Mouse (Mus musculus) neural tube, embryonic 14.5 days (tissue): ENCODE measurements around the gene 4930516K23Rik. TPM values are rescaled to one million over a fixed set of nuclear protein-coding genes. Genes with fewer than 3 reads are reported as not detected.

Source experiments
- ATAC-seq: fragments of 200-750 bp; cut with Nextera tagmentation; 2 replicates; pipeline ENCODE4 v1.8.0; 2017; ENCODE audit warnings: low read depth, mild to moderate bottlenecking, moderate TSS enrichment, moderate library complexity
- H3K27ac ChIP-seq: fragments of 300-500 bp; sonication (generic); 2 replicates; pipeline ENCODE4 v1.5.1; 2014; ENCODE audit warnings: low read depth, mild to moderate bottlenecking, control low read depth, low read length, moderate library complexity, mixed read lengths
- H3K27me3 ChIP-seq: fragments of 300-500 bp; sonication (generic); 2 replicates; pipeline ENCODE4 v1.6.1; 2014; ENCODE audit warnings: low read length; ENCODE audit not compliant: control insufficient read depth, insufficient read depth
- H3K36me3 ChIP-seq: fragments of 300-500 bp; sonication (generic); 2 replicates; pipeline ENCODE4 v1.6.1; 2014; ENCODE audit warnings: low read length, mixed read lengths; ENCODE audit not compliant: control insufficient read depth, insufficient read depth
- H3K4me1 ChIP-seq: fragments of 300-500 bp; sonication (generic); 2 replicates; pipeline ENCODE4 v1.6.1; 2014; ENCODE audit warnings: low read length; ENCODE audit not compliant: control insufficient read depth, insufficient read depth
- H3K4me2 ChIP-seq: fragments of 300-500 bp; sonication (generic); 2 replicates; pipeline ENCODE4 v1.6.1; 2014; ENCODE audit warnings: mild to moderate bottlenecking, low read depth, low read length, control low read depth
- H3K4me3 ChIP-seq: fragments of 300-500 bp; sonication (generic); 2 replicates; pipeline ENCODE4 v1.5.1; 2014; ENCODE audit warnings: low read depth, low read length, control low read depth, mixed read lengths
- H3K9ac ChIP-seq: fragments of 300-500 bp; sonication (generic); replicated peaks from 2 replicates; pipeline ENCODE4 v1.6.1; 2014; ENCODE audit warnings: low read depth, mild to moderate bottlenecking, control low read depth, low read length, mixed read lengths
- H3K9me3 ChIP-seq: fragments of 300-500 bp; sonication (generic); 2 replicates; pipeline ENCODE4 v1.6.1; 2016; ENCODE audit warnings: low read length; ENCODE audit not compliant: control insufficient read depth
- WGBS: fragments of 180-500 bp; shearing (Covaris S2); extraction: QIAGEN DNeasy Blood & Tissue Kit; methylation state at CpG from one replicate; pipeline ENCODE4 v1.1.7; 2014; 5-methylcytosine and 5-hydroxymethylcytosine counted together
- polyA plus RNA-seq: library from polyadenylated mRNA; unstranded; fragments of >200 nt; fragmentation: Nextera tagmentation; extraction: Ambion mirVana; gene quantifications from 2 replicates; pipeline ENCODE4 v1.2.1, GENCODE M21; 2014

4930516K23Rik gene
- not detected in 2 replicates for polyA plus RNA-seq

DNA sequence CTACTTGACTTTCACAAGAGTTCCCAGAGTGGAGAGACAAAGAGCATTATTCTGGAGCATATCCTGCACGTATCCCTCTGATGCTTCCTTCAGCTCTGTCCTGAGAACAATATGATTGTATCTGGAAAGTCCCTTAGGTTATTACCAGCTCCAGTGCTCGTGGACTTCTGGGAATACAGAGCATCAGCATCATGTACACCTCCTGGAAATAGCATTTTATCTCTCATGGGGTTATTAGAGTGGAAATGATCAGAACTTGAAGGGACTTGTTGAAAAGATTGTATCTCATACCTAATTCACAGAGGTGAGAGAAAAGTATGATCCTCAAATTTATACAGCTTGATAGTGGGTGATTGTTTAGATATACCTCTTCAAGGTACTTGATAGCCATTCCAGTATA lies at the start of gene 4930516K23Rik:
Gene 4930516K23Rik, minus strand, starts transcription at position 101 of the 400 bp plus-strand sequence.
- Histone ChIP-seq H3K4me3 (no peak within 1 kb of the TSS), H3K4me1 (no peaks in the 10 kb centered on the region), H3K27me3 (no peaks in the 10 kb centered on the region), H3K27ac (no peak within 1 kb of the TSS), H3K4me2 (no peak within 1 kb of the TSS), H3K36me3 (no peaks in the 10 kb centered on the region), H3K9ac (no peak within 1 kb of the TSS), H3K9me3 (no peaks in the 10 kb centered on the region)
- no peak for ATAC-seq
- WGBS, result 53% methylated on average over 2 of the region's 2 CpGs

DNA sequence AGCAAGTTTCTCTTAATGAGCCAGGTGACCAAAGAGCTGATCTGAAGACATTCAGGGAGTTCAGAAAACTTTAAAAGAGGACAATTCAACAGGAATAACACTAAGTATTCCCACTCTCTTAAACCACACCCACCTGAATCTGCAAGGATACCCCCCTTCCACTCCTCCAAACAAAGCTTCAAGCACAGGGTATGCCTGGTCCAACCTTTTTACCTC lies 43.4 kb upstream of the 4930516K23Rik start, which contains the start of gene Olfr646:
Gene Olfr646, plus strand, starts transcription at position 117 of the 216 bp plus-strand sequence.
- no peak for ATAC-seq
- no peak within 1 kb of the TSS for H3K27ac ChIP-seq
- H3K36me3 ChIP-seq, result no peaks in the 10 kb centered on the region
- no peak within 1 kb of the TSS for H3K4me2 ChIP-seq
- no peaks in the 10 kb centered on the region for H3K4me1 ChIP-seq
- no peak within 1 kb of the TSS for H3K9ac ChIP-seq
- no peak within 1 kb of the TSS for H3K4me3 ChIP-seq
- H3K27me3 ChIP-seq, result no peaks in the 10 kb centered on the region
- H3K9me3 ChIP-seq, result no peaks in the 10 kb centered on the region

DNA sequence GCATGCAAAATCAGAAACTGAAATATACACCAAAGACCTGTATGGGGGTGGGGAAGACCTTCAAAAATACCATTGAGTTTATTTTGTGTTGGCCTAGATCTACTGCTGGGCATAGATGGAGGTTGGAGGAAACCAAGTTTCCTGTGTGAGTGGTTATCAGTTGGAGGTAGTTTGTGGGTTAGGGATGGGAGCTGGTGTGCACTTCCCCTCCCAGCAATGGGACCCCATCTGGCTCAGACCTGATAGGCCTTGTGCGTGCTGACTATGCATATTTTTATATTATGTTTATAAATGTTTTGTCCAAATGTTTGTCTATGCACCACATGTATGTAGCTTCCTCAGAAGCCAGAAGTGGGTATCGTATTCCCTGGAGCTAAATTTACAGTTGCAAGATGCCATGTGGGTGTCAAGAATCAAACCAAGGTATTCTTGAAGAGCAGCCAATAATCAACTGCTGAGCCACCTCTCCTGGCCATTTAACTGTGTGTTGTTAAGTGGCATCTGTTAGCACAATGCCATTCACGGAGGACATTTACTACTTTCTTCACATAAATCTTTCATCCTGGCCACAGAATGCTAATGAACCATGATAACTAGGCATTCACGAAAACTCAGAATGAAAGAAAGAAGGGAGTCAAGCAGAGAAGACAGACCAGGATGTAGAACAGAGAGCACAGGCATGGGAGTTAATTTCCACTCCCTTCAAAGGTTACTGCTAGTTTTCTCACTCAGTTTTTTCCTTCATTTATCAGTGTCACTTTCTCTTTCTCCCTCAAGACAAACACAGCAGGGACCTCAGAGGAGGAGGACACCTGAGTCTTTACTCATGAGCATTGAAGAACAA lies 42.9 kb upstream of the 4930516K23Rik start:
- no peak overlapping the region for H3K4me2 ChIP-seq
- no peaks in the 10 kb centered on the region for H3K4me1 ChIP-seq
- H3K4me3 ChIP-seq, result no peak overlapping the region
- no peaks in the 10 kb centered on the region for H3K36me3 ChIP-seq
- 17% methylated on average over 4 of the region's 4 CpGs for WGBS
- H3K27ac ChIP-seq, result no peak overlapping the region
- no peak overlapping the region for H3K9ac ChIP-seq
- H3K27me3 ChIP-seq, result no peaks in the 10 kb centered on the region
- ATAC-seq, result peak; percentile 54; the same call in 1 of the 2 replicates
- H3K9me3 ChIP-seq, result no peaks in the 10 kb centered on the region

DNA sequence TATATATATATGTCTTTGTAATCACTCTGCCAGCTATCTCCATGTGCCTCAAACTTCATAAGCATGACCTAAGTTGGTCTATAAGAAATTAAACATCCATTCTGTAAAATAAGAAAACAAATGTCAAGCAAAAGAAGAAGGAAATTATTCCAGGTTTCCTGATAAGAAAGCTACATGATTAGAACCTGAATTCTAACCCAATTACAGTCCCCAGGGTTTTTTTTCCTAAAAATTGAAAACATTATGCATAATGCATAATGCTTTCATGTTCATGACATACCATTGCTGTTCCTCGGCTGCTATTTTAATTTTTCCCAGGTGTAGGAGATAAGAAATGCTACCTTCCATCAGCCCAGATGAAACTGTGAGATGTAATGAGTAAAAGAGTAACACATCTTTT lies 24.1 kb upstream of the 4930516K23Rik start, which contains the start of gene Olfr645:
Gene Olfr645, minus strand, starts transcription at position 101 of the 400 bp plus-strand sequence.
- Histone ChIP-seq H3K4me1 (no peaks in the 10 kb centered on the region), H3K27ac (no peak within 1 kb of the TSS), H3K9ac (no peak within 1 kb of the TSS), H3K4me2 (no peak within 1 kb of the TSS), H3K36me3 (no peaks in the 10 kb centered on the region), H3K27me3 (no peaks in the 10 kb centered on the region), H3K9me3 (no peaks in the 10 kb centered on the region), H3K4me3 (no peak within 1 kb of the TSS)
- WGBS, result 86% methylated on average over 1 of the region's 1 CpGs
- ATAC-seq, result no peak

DNA sequence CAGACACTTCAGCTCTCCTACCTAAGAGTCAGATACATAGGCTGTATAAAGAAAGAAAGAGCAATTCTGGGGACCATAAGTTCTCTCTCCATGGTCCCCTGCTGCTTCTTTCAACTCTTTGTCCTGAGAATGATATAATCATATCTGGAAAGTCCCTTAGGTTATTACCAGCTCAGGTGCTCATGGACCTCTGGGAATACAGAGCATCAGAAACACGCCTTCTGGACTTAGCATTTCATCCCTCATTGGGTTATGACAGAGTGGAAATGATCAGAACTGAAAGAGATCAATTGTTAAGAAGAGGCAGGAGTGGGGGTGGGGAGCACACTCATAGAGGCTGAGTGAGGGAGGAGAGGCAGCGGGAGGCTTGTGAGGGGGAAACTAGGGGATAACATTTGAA lies 10.5 kb upstream of the 4930516K23Rik start, which contains the start of gene Olfr644:
Gene Olfr644, minus strand, starts transcription at position 101 of the 400 bp plus-strand sequence.
- no peaks in the 10 kb centered on the region for H3K9me3 ChIP-seq
- 78% methylated on average over 2 of the region's 2 CpGs for WGBS
- H3K27ac ChIP-seq, result no peak within 1 kb of the TSS
- H3K4me3 ChIP-seq, result no peak within 1 kb of the TSS
- H3K27me3 ChIP-seq, result no peaks in the 10 kb centered on the region
- no peaks in the 10 kb centered on the region for H3K36me3 ChIP-seq
- no peaks in the 10 kb centered on the region for H3K4me1 ChIP-seq
- no peak for ATAC-seq
- H3K4me2 ChIP-seq, result no peak within 1 kb of the TSS
- no peak within 1 kb of the TSS for H3K9ac ChIP-seq

DNA sequence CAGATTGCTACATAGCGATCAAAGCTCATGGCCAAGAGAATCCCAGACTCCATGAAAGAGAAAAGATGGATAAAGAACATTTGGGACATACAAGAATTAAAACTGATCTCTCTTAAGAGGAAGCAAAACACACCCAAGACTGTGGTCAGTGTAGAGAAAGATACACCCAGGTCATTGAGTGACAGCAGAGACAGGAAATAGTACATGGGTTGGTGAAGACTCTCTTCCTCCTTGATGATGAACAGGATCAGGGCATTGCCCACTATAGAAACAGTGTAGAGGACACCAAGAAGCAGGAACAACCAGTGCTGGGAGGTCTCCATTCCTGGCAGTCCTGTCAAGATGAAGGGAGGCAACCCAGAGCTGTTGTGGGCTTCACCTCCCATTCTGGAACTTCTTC lies 2.0 kb downstream of the 4930516K23Rik start:
- Histone ChIP-seq H3K4me3 (no peak overlapping the region), H3K36me3 (no peaks in the 10 kb centered on the region), H3K9ac (no peak overlapping the region), H3K4me2 (no peak overlapping the region), H3K9me3 (no peaks in the 10 kb centered on the region), H3K27ac (no peak overlapping the region), H3K4me1 (no peaks in the 10 kb centered on the region), H3K27me3 (no peaks in the 10 kb centered on the region)
- WGBS, result 92% methylated on average over 1 of the region's 1 CpGs
- ATAC-seq, result no peak

DNA sequence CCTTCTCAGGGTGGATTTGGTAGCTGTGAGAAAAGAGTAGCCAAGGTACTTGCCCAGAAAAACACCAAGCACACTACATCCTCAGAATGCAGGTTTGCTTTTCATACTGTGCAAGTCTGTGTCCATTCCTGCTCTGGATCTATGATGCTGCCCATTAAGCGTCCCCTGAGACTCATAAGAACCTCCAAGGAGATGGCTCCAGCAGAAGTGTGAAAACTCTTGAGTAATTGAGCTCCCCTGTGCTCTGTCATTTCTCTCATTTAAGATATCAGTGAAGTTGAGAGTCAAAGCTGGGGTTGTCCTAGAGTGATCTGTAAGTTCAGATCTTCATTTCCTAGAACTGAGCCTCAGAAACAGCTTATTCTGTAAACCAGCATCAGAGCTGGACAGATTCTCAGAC lies 8.7 kb downstream of the 4930516K23Rik start, which contains the start of gene Olfr642:
Gene Olfr642, minus strand, starts transcription at position 101 of the 400 bp plus-strand sequence.
- no peaks in the 10 kb centered on the region for H3K9me3 ChIP-seq
- 79% methylated on average over 1 of the region's 1 CpGs for WGBS
- no peaks in the 10 kb centered on the region for H3K4me1 ChIP-seq
- H3K4me3 ChIP-seq, result no peak within 1 kb of the TSS
- H3K4me2 ChIP-seq, result no peak within 1 kb of the TSS
- H3K27ac ChIP-seq, result no peak within 1 kb of the TSS
- no peaks in the 10 kb centered on the region for H3K36me3 ChIP-seq
- H3K9ac ChIP-seq, result no peak within 1 kb of the TSS
- no peak for ATAC-seq
- H3K27me3 ChIP-seq, result no peaks in the 10 kb centered on the region

DNA sequence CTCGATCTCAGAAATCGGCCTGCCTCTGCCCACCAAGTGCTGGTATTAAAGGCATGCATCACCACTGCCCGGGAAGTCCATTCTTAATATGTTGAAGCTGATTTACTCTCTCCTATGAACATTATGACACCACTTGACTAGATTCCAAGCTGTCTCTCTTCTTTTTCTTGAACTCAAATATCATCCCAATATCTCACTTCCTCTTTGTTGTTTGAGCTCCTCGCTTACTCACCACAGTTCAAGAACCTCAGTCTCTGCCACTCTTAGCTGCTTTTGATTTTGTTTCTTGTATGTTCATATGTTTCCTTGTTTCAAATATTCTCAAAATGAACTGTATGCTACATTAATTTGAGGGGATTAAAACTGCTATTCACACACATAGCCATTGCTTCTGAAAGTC lies 10.5 kb downstream of the 4930516K23Rik start:
- ATAC-seq, result no peak
- no peaks in the 10 kb centered on the region for H3K36me3 ChIP-seq
- WGBS, result 94% methylated on average over 4 of the region's 4 CpGs
- H3K27ac ChIP-seq, result no peak overlapping the region
- H3K4me1 ChIP-seq, result no peaks in the 10 kb centered on the region
- H3K27me3 ChIP-seq, result no peaks in the 10 kb centered on the region
- no peak overlapping the region for H3K4me2 ChIP-seq
- no peak overlapping the region for H3K4me3 ChIP-seq
- no peak overlapping the region for H3K9ac ChIP-seq
- no peaks in the 10 kb centered on the region for H3K9me3 ChIP-seq

DNA sequence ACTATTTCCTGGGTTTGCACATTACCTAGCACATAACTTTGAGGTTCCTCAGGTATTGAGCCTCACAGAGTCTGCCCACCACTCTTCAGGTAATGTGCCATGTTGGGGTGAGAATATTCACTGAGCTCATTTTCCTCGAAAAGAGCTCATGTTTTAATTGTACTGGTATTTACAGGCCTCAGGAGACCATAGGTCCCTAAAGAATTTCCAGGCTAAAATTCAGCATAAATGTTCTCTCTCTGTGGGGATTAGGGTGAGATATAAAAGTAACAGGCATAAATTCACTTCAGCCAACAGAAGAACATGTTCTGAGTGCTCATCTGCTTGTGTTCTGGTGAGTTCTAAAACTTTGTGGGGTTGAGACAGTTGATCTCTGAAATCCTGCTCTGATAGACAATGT lies 26.1 kb downstream of the 4930516K23Rik start, which contains the start of gene Olfr641:
Gene Olfr641, plus strand, starts transcription at position 301 of the 400 bp plus-strand sequence.
- Histone ChIP-seq H3K4me3 (no peak within 1 kb of the TSS), H3K36me3 (no peaks in the 10 kb centered on the region), H3K4me1 (no peaks in the 10 kb centered on the region), H3K9me3 (no peaks in the 10 kb centered on the region), H3K27me3 (no peaks in the 10 kb centered on the region), H3K9ac (no peak within 1 kb of the TSS), H3K4me2 (no peak within 1 kb of the TSS), H3K27ac (no peak within 1 kb of the TSS)
- ATAC-seq, result no peak
- WGBS, result 64% methylated on average over 1 of the region's 1 CpGs
